Mouse (Mus musculus) E14TG2a.4 (cell line): ENCODE measurements around the gene Tmem265.

Experiments
- H3K27me3 ChIP-seq: 2 replicates; pipeline ENCODE4 v1.6.1; 2014; ENCODE audit warnings: low read length, control low read depth; ENCODE audit not compliant: insufficient read depth
- H3K36me3 ChIP-seq: 2 replicates; pipeline ENCODE4 v1.6.1; 2014; ENCODE audit warnings: low read length, control low read depth; ENCODE audit not compliant: insufficient read depth
- H3K4me1 ChIP-seq: replicated peaks from 2 replicates; pipeline ENCODE4 v1.6.1; 2014; ENCODE audit warnings: low read depth, low read length, control low read depth
- H3K4me3 ChIP-seq: replicated peaks from 2 replicates; pipeline ENCODE4 v1.5.1; 2014; ENCODE audit warnings: mild to moderate bottlenecking, low read length
- H3K9me3 ChIP-seq: 2 replicates; pipeline ENCODE4 v1.6.1; 2014; ENCODE audit warnings: low read length, control low read depth
- CTCF ChIP-seq: conservative IDR thresholded peaks from 2 replicates; pipeline ENCODE4 v1.5.1; 2014; ENCODE audit warnings: low read length
- NANOG ChIP-seq: IDR thresholded peaks from 2 replicates; pipeline ENCODE4 v1.6.1; 2014; ENCODE audit warnings: borderline replicate concordance, low read length, mixed read lengths
- POU5F1 ChIP-seq: IDR thresholded peaks from 2 replicates; pipeline ENCODE4 v1.6.1; 2014; ENCODE audit warnings: low read length, borderline replicate concordance

Gene Tmem265

GRCm38 (mm10) chr7:127541671-127542070 is 19.5 kb upstream of the Tmem265 start:
- no peak for TF ChIP-seq POU5F1
- TF ChIP-seq CTCF = no peak
- TF ChIP-seq NANOG = no peak
- no peaks in the 10 kb centered on the region for H3K9me3 ChIP-seq
- no peaks in the 10 kb centered on the region for H3K27me3 ChIP-seq
- peaks cover 100% of the 10 kb centered on the region for H3K36me3 ChIP-seq
- 0 out of 2 replicates have a peak, but pooled peaks cover 5% of the 10 kb centered on the region for H3K4me1 ChIP-seq
- H3K4me3 ChIP-seq = no peak overlapping the region

- Histone ChIP-seq H3K27me3 (no peaks in the 10 kb centered on the region), H3K4me3 (no peak overlapping the region), H3K9me3 (no peaks in the 10 kb centered on the region), H3K36me3 (peaks cover 96% of the 10 kb centered on the region), H3K4me1 (no peaks in the 10 kb centered on the region)
- TF ChIP-seq NANOG (no peak), CTCF (no peak)
These were observed 11.9 kb upstream of the Tmem265 start for GRCm38 (mm10) chr7:127549116-127549835.

GRCm38 (mm10) chr7:127551558-127551957 is 9.6 kb upstream of the Tmem265 start:
- Histone ChIP-seq H3K36me3 (peaks cover 96% of the 10 kb centered on the region), H3K27me3 (no peaks in the 10 kb centered on the region), H3K9me3 (no peaks in the 10 kb centered on the region), H3K4me1 (0 out of 2 replicates have a peak, but pooled peaks cover 3% of the 10 kb centered on the region), H3K4me3 (no peak overlapping the region)
- TF ChIP-seq POU5F1 (no peak), CTCF (no peak), NANOG (no peak)

- Histone ChIP-seq H3K27me3 (no peaks in the 10 kb centered on the region), H3K4me3 (peak overlapping the region; percentile 54)
- TF ChIP-seq NANOG (no peak), CTCF (no peak), POU5F1 (no peak)
These were observed 610 bp upstream of the Tmem265 start for GRCm38 (mm10) chr7:127560580-127560979.

GRCm38 (mm10) chr7:127564381-127565150 is 3.4 kb downstream of the Tmem265 start:
- H3K4me3 ChIP-seq = no peak overlapping the region
- TF ChIP-seq CTCF (no peak), POU5F1 (no peak), NANOG (no peak)
- peaks cover 83% of the 10 kb centered on the region for H3K36me3 ChIP-seq

More at GRCm38 (mm10) chr7:127560580-127560979, 610 bp upstream of the Tmem265 start:
- Histone ChIP-seq H3K4me1 (peaks cover 41% of the 10 kb centered on the region), H3K9me3 (no peaks in the 10 kb centered on the region), H3K36me3 (peaks cover 95% of the 10 kb centered on the region)

GRCm38 (mm10) chr7:127572895-127573471 is 11.8 kb downstream of the Tmem265 start, which contains the start of gene Phkg2:
TSS of gene Phkg2 (plus strand) at chr7:127573340.
- H3K36me3 ChIP-seq = peaks cover 40% of the 10 kb centered on the region
- H3K9me3 ChIP-seq = no peaks in the 10 kb centered on the region
- no peaks in the 10 kb centered on the region for H3K27me3 ChIP-seq
- peak within 1 kb of the TSS; percentile 92 for H3K4me3 ChIP-seq
- TF ChIP-seq NANOG (no peak), CTCF (no peak), POU5F1 (no peak)
- H3K4me1 ChIP-seq = peaks cover 40% of the 10 kb centered on the region

More at GRCm38 (mm10) chr7:127564381-127565150, 3.4 kb downstream of the Tmem265 start:
- no peaks in the 10 kb centered on the region for H3K27me3 ChIP-seq
- H3K9me3 ChIP-seq = no peaks in the 10 kb centered on the region
- H3K4me1 ChIP-seq = peaks cover 29% of the 10 kb centered on the region

GRCm38 (mm10) chr7:127573503-127574008 is 12.4 kb downstream of the Tmem265 start:
- H3K4me1 ChIP-seq = peaks cover 40% of the 10 kb centered on the region
- peak overlapping the region; percentile 92 for H3K4me3 ChIP-seq
- H3K9me3 ChIP-seq = no peaks in the 10 kb centered on the region
- no peak for TF ChIP-seq POU5F1
- no peak for TF ChIP-seq NANOG
- TF ChIP-seq CTCF = no peak
- H3K36me3 ChIP-seq = peaks cover 46% of the 10 kb centered on the region
- no peaks in the 10 kb centered on the region for H3K27me3 ChIP-seq

- Histone ChIP-seq H3K9me3 (no peaks in the 10 kb centered on the region), H3K27me3 (no peaks in the 10 kb centered on the region), H3K4me1 (peaks cover 40% of the 10 kb centered on the region), H3K36me3 (peaks cover 45% of the 10 kb centered on the region), H3K4me3 (peak overlapping the region; percentile 92)
- TF ChIP-seq CTCF (no peak), POU5F1 (no peak), NANOG (no peak)
These were observed 12.9 kb downstream of the Tmem265 start for GRCm38 (mm10) chr7:127574115-127574514.
